9 mouse cellular contexts compared by ENCODE assay signal in genomic region chr10:80258752-80259462, GRCm38 (mm10). TPM values are rescaled to one million over a fixed set of nuclear protein-coding genes. Genes with fewer than 3 reads are reported as not detected.
DNase-seq lines count a peak whose midpoint lies in the region; ATAC-seq lines count a peak whose summit lies in the region.
"Had no signal": no experiment of that assay in that cellular context is flagged by ENCODE, and none has a peak within 500 bp of the region (broad histone marks: within the 10 kb centered on the region; RNA-seq: fewer than 3 reads in every experiment).

No protein-coding gene starts in this region.

- WGBS in kidney, embryonic 15.5 days = 86% methylated on average over 14 of the region's 14 CpGs
- WGBS in embryonic facial prominence, embryonic 13.5 days = 88% methylated on average over 14 of the region's 14 CpGs
- WGBS in liver, embryonic 12.5 days (ENCODE audit: insufficient replicate concordance) = 84% methylated on average over 14 of the region's 14 CpGs

- H3K9me3 ChIP-seq in kidney, embryonic 15.5 days (replicated peaks) = no peaks in the 10 kb centered on the region
- no peaks in the 10 kb centered on the region for H3K9me3 ChIP-seq in embryonic facial prominence, embryonic 13.5 days
- no peaks in the 10 kb centered on the region for H3K9me3 ChIP-seq in liver, embryonic 12.5 days (replicated peaks)
- H3K9me3 ChIP-seq: embryonic facial prominence, embryonic 12.5 days had no signal

- H3K27me3 ChIP-seq in kidney, embryonic 15.5 days = no peaks in the 10 kb centered on the region
- no peaks in the 10 kb centered on the region for H3K27me3 ChIP-seq in embryonic facial prominence, embryonic 13.5 days
- H3K27me3 ChIP-seq in liver, embryonic 12.5 days (replicated peaks) = no peaks in the 10 kb centered on the region
- H3K27me3 ChIP-seq: embryonic facial prominence, embryonic 12.5 days had no signal

- ATAC-seq in kidney, embryonic 15.5 days (replicated peaks; ENCODE audit: low FRiP score) = no peak
- ATAC-seq in embryonic facial prominence, embryonic 13.5 days (ENCODE audit: insufficient number of reproducible peaks, insufficient read depth, low FRiP score, low TSS enrichment, low read depth) = no peak
- no peak for ATAC-seq in liver, embryonic 12.5 days

- H3K36me3 ChIP-seq in kidney, embryonic 15.5 days = peaks cover 52% of the 10 kb centered on the region
- H3K36me3 ChIP-seq in embryonic facial prominence, embryonic 13.5 days = peaks cover 52% of the 10 kb centered on the region
- H3K36me3 ChIP-seq in liver, embryonic 12.5 days = peaks cover 55% of the 10 kb centered on the region

- H3K4me3 ChIP-seq in kidney, embryonic 15.5 days (replicated peaks) = peak overlapping the region; percentile 55; the same call in 1 of the 2 replicates
- no peak overlapping the region for H3K4me3 ChIP-seq in embryonic facial prominence, embryonic 13.5 days
- no peak overlapping the region for H3K4me3 ChIP-seq in liver, embryonic 12.5 days

- H3K4me1 ChIP-seq in kidney, embryonic 15.5 days = peaks cover 41% of the 10 kb centered on the region
- peaks cover 27% of the 10 kb centered on the region for H3K4me1 ChIP-seq in embryonic facial prominence, embryonic 13.5 days
- peaks cover 60% of the 10 kb centered on the region for H3K4me1 ChIP-seq in liver, embryonic 12.5 days

- peak; percentile 76 to 88 for DNase-seq in adrenal gland, adult (ENCODE audit: inconsistent age in 2 of 2, low spot score in 1 of 2)
- DNase-seq in adrenal gland, postnatal 4 days (ENCODE audit: low spot score in 2 of 2) = no peak
- DNase-seq in kidney, postnatal 4 days = no peak
- DNase-seq in right cerebral cortex, postnatal 14 days = no peak
- DNase-seq in spleen, postnatal 10 days (ENCODE audit: low spot score in 2 of 2) = no peak

- peak overlapping the region; percentile 96 for H3K4me2 ChIP-seq in kidney, embryonic 15.5 days
- peak overlapping the region; percentile 77; the same call in 1 of the 2 replicates for H3K4me2 ChIP-seq in embryonic facial prominence, embryonic 13.5 days
- H3K4me2 ChIP-seq in liver, embryonic 12.5 days = peak overlapping the region; percentile 90; the same call in 1 of the 2 replicates

- H3K9ac ChIP-seq in kidney, embryonic 15.5 days = peak overlapping the region; percentile 63; the same call in 1 of the 2 replicates
- H3K9ac ChIP-seq in embryonic facial prominence, embryonic 13.5 days = no peak overlapping the region
- no peak overlapping the region; the same call in 1 of the 2 replicates for H3K9ac ChIP-seq in liver, embryonic 12.5 days

- peak overlapping the region; percentile 99; the same call in 1 of the 2 replicates for H3K27ac ChIP-seq in kidney, embryonic 15.5 days
- no peak overlapping the region for H3K27ac ChIP-seq in embryonic facial prominence, embryonic 13.5 days
- H3K27ac ChIP-seq in liver, embryonic 12.5 days = no peak overlapping the region; the same call in 1 of the 2 replicates

RNA-seq across cellular contexts. Expression of gene Gamt, which starts 1.9 kb away (rescaled TPM):
- 100 to 1,000 TPM; 181 to 214 TPM for total RNA-seq in adrenal gland, postnatal 4 days (2021)
- 34.2 and 37.0 TPM in 2 replicates for polyA plus RNA-seq in kidney, embryonic 15.5 days (2015; fragmentation: Nextera tagmentation; extraction: Ambion mirVana)
- 27.2 and 33.6 TPM in 2 replicates for polyA plus RNA-seq in embryonic facial prominence, embryonic 13.5 days (2015; fragmentation: Nextera tagmentation; extraction: Ambion mirVana)
- polyA plus RNA-seq in liver, embryonic 12.5 days (2016; fragmentation: Nextera tagmentation; extraction: Ambion mirVana) = 43.0 and 50.0 TPM in 2 replicates

RNA-seq across cellular contexts. Expression of gene Dazap1, which starts 2.4 kb away (rescaled TPM):
- 100 to 1,000 TPM; 180 to 181 TPM for total RNA-seq in adrenal gland, postnatal 4 days (2021)
- 56.3 and 58.5 TPM in 2 replicates for polyA plus RNA-seq in kidney, embryonic 15.5 days (2015; fragmentation: Nextera tagmentation; extraction: Ambion mirVana)
- polyA plus RNA-seq in embryonic facial prominence, embryonic 13.5 days (2015; fragmentation: Nextera tagmentation; extraction: Ambion mirVana) = 66.0 and 70.6 TPM in 2 replicates
- 44.3 and 45.9 TPM in 2 replicates for polyA plus RNA-seq in liver, embryonic 12.5 days (2016; fragmentation: Nextera tagmentation; extraction: Ambion mirVana)

RNA-seq across cellular contexts. Expression of gene Ndufs7, which starts 10.0 kb away (rescaled TPM):
- 100 to 1,000 TPM; 208 to 225 TPM for total RNA-seq in adrenal gland, postnatal 4 days (2021)
- 376 and 387 TPM in 2 replicates for polyA plus RNA-seq in kidney, embryonic 15.5 days (2015; fragmentation: Nextera tagmentation; extraction: Ambion mirVana)
- 266 and 299 TPM in 2 replicates for polyA plus RNA-seq in embryonic facial prominence, embryonic 13.5 days (2015; fragmentation: Nextera tagmentation; extraction: Ambion mirVana)
- polyA plus RNA-seq in liver, embryonic 12.5 days (2016; fragmentation: Nextera tagmentation; extraction: Ambion mirVana) = 296 and 312 TPM in 2 replicates

RNA-seq across cellular contexts. Expression of gene Mum1, which starts 32.7 kb away (rescaled TPM):
- total RNA-seq in adrenal gland, postnatal 4 days (2021) = 10 to 100 TPM; 48.9 to 50.4 TPM
- 74.8 and 75.5 TPM in 2 replicates for polyA plus RNA-seq in kidney, embryonic 15.5 days (2015; fragmentation: Nextera tagmentation; extraction: Ambion mirVana)
- 96.1 and 97.6 TPM in 2 replicates for polyA plus RNA-seq in embryonic facial prominence, embryonic 13.5 days (2015; fragmentation: Nextera tagmentation; extraction: Ambion mirVana)
- 33.5 and 35.1 TPM in 2 replicates for polyA plus RNA-seq in liver, embryonic 12.5 days (2016; fragmentation: Nextera tagmentation; extraction: Ambion mirVana)

RNA-seq across cellular contexts. Expression of gene Rps15, which starts 33.3 kb away (rescaled TPM):
- total RNA-seq in adrenal gland, postnatal 4 days (2021) = 1,000 to 10,000 TPM; 1,413 to 1,504 TPM
- 1,002 and 1,019 TPM in 2 replicates for polyA plus RNA-seq in kidney, embryonic 15.5 days (2015; fragmentation: Nextera tagmentation; extraction: Ambion mirVana)
- polyA plus RNA-seq in embryonic facial prominence, embryonic 13.5 days (2015; fragmentation: Nextera tagmentation; extraction: Ambion mirVana) = 1,000 and 1,047 TPM in 2 replicates
- 872 and 920 TPM in 2 replicates for polyA plus RNA-seq in liver, embryonic 12.5 days (2016; fragmentation: Nextera tagmentation; extraction: Ambion mirVana)

Comparison
In these comparisons a context has a peak if more than half of its experiments do, and no peak if none do; other contexts are left out.
1. DNase-seq: peak in adrenal gland, adult (2 of 2); none in adrenal gland, postnatal 4 days (0 of 2), kidney, postnatal 4 days (0 of 2), right cerebral cortex, postnatal 14 days (single experiment) and spleen, postnatal 10 days (0 of 2).
2. Peak in every context shown above with its lines, with median percentiles within 50 percentile points of each other: H3K4me2 ChIP-seq.